In the genomic region with DNA sequence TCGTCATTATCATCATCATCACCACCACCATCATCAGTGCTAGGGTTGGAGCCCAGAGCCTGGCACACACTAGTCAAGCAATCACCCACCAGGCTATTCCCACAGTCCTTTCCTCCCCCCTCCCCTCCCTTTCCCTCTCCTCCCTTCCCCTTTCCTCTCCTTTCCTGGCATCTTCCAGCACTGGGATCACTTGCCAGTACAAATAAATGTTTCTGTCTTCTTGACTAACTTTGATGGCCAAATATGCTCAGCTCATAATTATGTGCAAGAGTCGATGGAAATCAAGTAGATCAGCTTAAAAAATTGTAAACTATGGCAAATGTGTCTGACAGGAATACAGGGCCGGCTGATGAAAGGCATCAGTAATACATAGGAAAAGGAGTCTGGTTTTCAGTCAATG, we compare ENCODE assay signal across 23 mouse cellular contexts.
DNase-seq lines count a peak whose midpoint lies in the region; TF ChIP-seq lines count a peak whose summit lies in the region.
"Had no signal": no experiment of that assay in that cellular context is flagged by ENCODE, and none has a peak within 500 bp of the region (broad histone marks: within the 10 kb centered on the region; RNA-seq: fewer than 3 reads in every experiment).

No protein-coding gene starts in this region.

- intact Hi-C loops in heart, postnatal 14 days (cut with DNase I), result no loop called here

- 76% methylated on average over 3 of the region's 3 CpGs for WGBS in kidney, adult 2 months

- H3K36me3 ChIP-seq in kidney, adult 2 months (ENCODE audit: control insufficient read depth, insufficient read depth, low read length), result no peaks in the 10 kb centered on the region
- H3K36me3 ChIP-seq: forebrain, embryonic 12.5 days; forebrain, embryonic 15.5 days; G1E; heart, embryonic 10.5 days; heart, embryonic 13.5 days; hindbrain, embryonic 10.5 days; hindbrain, embryonic 13.5 days; intestine, embryonic 15.5 days had no signal

- no peak for TF ChIP-seq POLR2A in kidney, adult 2 months (IDR thresholded peaks at IDR 0.05; ENCODE audit: low read depth, low read length)
- TF ChIP-seq POLR2A in embryonic fibroblast, embryonic 13.5 days (IDR thresholded peaks at IDR 0.05; ENCODE audit: low read depth, low read length), result no peak

- no peaks in the 10 kb centered on the region for H3K27me3 ChIP-seq in kidney, adult 2 months (replicated peaks; ENCODE audit: control insufficient read depth, insufficient read depth, low read length)
- H3K27me3 ChIP-seq: CH12.LX; forebrain, embryonic 12.5 days; forebrain, embryonic 15.5 days; heart, embryonic 13.5 days; hindbrain, embryonic 13.5 days; intestine, embryonic 15.5 days had no signal

- no peak for TF ChIP-seq CTCF in kidney, adult 2 months (conservative IDR thresholded peaks at IDR 0.05; ENCODE audit: insufficient read depth, insufficient read length, low read depth, low read length)
- no peak for TF ChIP-seq CTCF in embryonic fibroblast, embryonic 13.5 days (IDR thresholded peaks at IDR 0.05; ENCODE audit: borderline replicate concordance, insufficient read depth, low read length)

- H3K4me3 ChIP-seq in kidney, adult 2 months (ENCODE audit: insufficient read depth, low read depth, low read length), result no peak overlapping the region
- H3K4me3 ChIP-seq in embryonic fibroblast, embryonic 13.5 days (ENCODE audit: insufficient read depth, low read length), result no peak overlapping the region
- H3K4me3 ChIP-seq: forebrain, embryonic 12.5 days; forebrain, embryonic 15.5 days; heart, adult 2 months; heart, embryonic 10.5 days; heart, embryonic 13.5 days; hindbrain, embryonic 10.5 days; hindbrain, embryonic 13.5 days; intestine, embryonic 15.5 days had no signal

- no peak overlapping the region for H3K27ac ChIP-seq in kidney, adult 2 months (ENCODE audit: insufficient read depth, low read depth, low read length)
- peak overlapping the region; percentile 93 for H3K27ac ChIP-seq in embryonic fibroblast, embryonic 13.5 days (ENCODE audit: insufficient read depth, low read length)
- H3K27ac ChIP-seq: forebrain, embryonic 12.5 days; forebrain, embryonic 15.5 days; heart, adult 2 months; heart, embryonic 10.5 days; heart, embryonic 13.5 days; hindbrain, embryonic 10.5 days; hindbrain, embryonic 13.5 days; intestine, embryonic 15.5 days had no signal

- peak; percentile 26 for DNase-seq in kidney, adult 2 months
- no peak for DNase-seq in kidney, adult 11 months
- DNase-seq in lung, postnatal 36 days, result peak; percentile 4
- no peak for DNase-seq in lung, adult 18-20 months
- no peak for DNase-seq in heart, postnatal 14 days
- DNase-seq: adrenal gland, postnatal 10 days; adrenal gland, postnatal 36 days; B cell, adult 2 months; cerebellum, adult 18-20 months; cerebellum, adult 9-10 months; cerebellum, postnatal 14 days; gastrocnemius, postnatal 25 days; heart, adult 2 months had no signal

- H3K4me1 ChIP-seq in kidney, adult 2 months (ENCODE audit: control insufficient read depth, insufficient read depth, low read length), result no peaks in the 10 kb centered on the region
- no peaks in the 10 kb centered on the region; the same call in 1 of the 2 replicates for H3K4me1 ChIP-seq in embryonic fibroblast, embryonic 13.5 days (ENCODE audit: control insufficient read depth, insufficient read depth, low read length)
- H3K4me1 ChIP-seq: forebrain, embryonic 12.5 days; forebrain, embryonic 15.5 days; heart, embryonic 10.5 days; heart, embryonic 13.5 days; hindbrain, embryonic 13.5 days; intestine, embryonic 15.5 days had no signal

Comparison
In these comparisons a context has a peak if more than half of its experiments do, and no peak if none do; other contexts are left out.
1. DNase-seq: peak in kidney, adult 2 months (single experiment) and lung, postnatal 36 days (single experiment); none in kidney, adult 11 months (single experiment), lung, adult 18-20 months (0 of 2) and heart, postnatal 14 days (0 of 2).